Mouse (Mus musculus) kidney, adult 9 months (tissue): Measurements from ENCODE around the gene Mccc1.

Source experiments
- DNase-seq: peaks from one replicate; pipeline ENCODE4 v3.0.0; 2022

Mccc1 gene

GRCm38 (mm10) chr3:36000275-36001239, at the start of gene Mccc1:
Mccc1 (minus strand) TSS chr3:36000678.
- DNase-seq = peak; percentile 97

GRCm38 (mm10) chr3:36049106-36049505, 48.6 kb upstream of the Mccc1 start:
- no peak for DNase-seq

GRCm38 (mm10) chr3:36045086-36045485, 44.6 kb upstream of the Mccc1 start:
- DNase-seq = no peak

GRCm38 (mm10) chr3:36044520-36044919, 44.0 kb upstream of the Mccc1 start:
- no peak for DNase-seq

DNA sequence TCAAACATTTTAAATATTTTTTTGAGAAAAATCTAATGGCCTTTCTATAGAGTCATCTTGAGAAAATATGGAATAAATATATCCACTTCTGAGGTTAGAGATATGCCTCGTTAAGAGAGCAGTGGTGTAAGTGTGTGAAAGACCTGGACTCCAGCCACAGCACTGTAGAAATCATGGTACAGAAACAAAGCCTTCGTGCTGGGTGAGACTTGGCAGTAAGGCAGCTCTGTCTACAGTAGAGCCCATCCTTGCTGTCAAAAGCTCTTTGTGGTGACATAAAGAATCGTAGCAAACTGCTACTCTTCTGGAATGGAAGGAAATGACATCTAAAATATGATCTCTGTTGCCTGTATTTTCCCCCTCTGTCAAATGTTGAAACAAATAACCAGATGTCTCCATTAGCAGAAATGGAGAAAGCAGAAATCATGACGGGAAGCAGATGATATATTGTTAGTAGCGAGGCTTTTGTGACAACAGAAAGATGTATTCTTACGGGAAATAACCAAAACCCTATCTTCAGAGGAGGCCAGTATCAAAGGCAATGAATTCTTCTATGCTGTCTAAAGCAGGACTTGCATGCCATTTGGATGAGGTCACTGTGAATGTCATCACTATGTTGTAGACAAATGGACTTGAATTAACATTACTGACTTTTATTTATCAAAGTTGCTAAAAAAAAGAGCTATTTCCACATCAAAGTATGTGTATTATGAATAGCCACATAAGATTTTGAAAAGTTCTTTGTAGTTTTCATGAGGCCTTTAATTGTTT, 31.4 kb upstream of the Mccc1 start:
- DNase-seq = no peak

- no peak for DNase-seq
These were observed 29.5 kb upstream of the Mccc1 start for GRCm38 (mm10) chr3:36029993-36030392.

- DNase-seq = no peak
These were observed 25.3 kb upstream of the Mccc1 start for GRCm38 (mm10) chr3:36025732-36026131.

- no peak for DNase-seq
These were observed 10.8 kb upstream of the Mccc1 start for GRCm38 (mm10) chr3:36011239-36011638.

GRCm38 (mm10) chr3:36008411-36009154, 8.1 kb upstream of the Mccc1 start:
- DNase-seq = no peak

DNA sequence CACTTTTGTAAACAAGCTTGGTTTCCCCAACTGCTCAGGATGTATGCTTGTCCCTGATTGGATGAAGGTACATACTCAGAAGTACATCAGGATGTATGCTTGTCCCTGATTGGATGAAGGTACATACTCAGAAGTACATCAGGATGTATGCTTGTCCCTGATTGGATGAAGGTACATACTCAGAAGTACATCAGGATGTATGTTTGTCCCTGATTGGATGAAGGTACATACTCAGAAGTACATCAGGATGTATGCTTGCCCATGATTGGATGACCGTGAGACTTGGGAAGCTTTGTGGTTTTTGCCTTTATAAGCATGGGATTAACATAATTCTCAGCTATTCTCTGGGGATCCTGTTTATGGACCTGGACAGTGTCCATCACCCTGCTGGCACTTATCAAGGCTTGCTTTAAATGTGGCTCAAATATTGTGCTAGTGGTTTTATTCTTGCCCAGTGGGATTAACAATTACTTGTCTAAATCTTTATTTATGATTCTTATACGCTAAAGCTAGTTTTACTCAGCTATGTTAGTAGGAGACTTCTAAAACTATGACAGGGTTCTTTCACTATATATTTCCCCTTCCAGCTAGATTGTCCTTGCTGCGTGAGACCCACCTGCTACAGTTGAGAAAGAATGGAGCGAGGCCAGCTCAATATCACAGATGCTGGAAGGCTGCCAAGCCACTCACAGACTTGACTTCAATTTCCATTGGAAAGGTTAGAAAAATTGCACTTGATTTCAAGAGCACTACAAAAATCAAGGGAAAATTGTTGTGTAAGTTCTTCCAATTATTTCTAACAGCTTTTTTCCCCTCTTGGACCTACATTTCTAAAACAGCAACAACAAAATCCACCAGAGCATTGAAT, 3.8 kb upstream of the Mccc1 start:
- DNase-seq = no peak

DNA sequence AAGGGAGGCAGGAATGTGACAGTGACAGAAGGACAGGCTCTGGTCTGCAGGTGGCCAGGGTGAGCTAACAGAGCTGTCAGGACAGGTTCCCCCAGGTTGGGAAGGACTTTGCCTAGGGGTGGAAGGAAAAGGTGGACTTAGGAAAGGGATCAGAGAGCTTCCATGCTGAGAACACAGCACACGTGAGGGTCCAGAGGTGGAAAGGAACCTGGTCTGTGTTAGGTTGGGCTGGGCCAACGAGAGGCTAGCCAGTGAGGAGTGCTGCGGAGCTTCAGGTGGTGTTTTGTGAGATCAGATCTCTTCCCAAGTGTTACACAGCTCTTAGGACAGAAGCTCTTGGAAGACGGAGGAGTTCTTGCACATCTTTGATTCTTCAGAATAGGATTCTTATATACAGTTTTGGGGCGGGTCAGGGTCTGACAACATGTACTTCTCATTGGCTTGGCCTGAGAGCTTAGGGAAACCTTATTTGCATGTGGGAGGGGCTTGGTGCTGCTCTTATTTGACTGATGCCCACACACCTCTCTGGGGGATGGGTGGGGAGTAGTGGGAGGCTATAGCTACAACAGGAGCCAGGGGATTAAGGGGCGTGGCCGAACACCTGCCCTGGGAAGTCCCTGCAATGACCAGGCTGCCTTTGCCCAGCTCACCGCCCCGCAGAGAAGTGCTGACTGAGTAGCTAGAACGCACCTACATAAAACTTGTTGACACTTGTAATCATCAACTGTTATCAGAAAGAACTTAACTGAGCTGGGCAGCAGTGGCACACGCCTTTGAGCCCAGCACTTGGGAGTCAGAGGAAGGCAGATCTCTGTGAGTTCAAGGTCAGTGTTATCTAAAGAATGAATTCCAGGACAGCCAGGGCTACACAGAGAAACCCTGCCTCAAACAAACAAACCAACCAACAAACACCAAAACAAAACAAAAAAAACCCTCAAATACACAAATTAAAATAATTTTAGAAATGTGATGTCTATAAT, 5.6 kb downstream of the Mccc1 start:
- no peak for DNase-seq

DNA sequence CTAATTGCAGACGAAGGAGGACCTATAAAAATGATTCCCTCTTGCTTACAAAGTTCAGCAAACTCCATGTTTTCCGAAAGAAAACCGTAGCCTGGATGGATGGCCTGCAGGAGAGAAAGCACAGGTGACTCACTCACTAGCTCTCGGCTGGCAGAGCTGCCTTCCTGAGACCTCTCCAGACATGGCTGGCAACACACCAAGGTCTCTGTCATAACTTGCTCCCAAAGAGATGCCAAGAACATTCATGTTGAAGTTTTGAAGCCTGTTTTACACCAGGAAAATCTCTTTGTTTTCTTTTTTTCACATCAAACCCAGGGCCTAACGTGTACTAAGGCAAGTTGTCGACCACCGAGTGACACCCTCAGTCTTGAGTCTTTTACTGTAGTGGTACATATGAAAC, 9.8 kb downstream of the Mccc1 start:
- no peak for DNase-seq

DNA sequence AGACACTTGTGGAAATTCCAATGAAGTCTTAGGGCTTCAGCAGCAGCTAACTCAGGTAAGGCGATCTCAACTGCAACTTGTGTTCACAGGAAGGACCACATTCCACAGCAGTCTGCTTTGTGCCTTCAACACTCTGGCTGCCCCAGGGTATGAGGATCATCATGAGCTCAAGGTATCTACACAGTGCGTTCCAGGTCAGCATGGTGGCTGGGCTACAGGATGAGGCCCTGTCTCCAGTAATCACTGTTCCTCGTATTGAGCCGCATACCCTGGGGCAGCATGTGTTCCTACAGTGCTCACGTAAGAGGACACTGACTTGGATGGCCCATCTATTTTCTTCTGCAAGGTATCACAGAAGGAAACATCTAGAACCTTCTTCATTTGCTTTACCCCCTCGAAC, 12.4 kb downstream of the Mccc1 start:
- DNase-seq = no peak

- no peak for DNase-seq
These were observed 14.2 kb downstream of the Mccc1 start for GRCm38 (mm10) chr3:35986266-35986665.

- peak; percentile 59 for DNase-seq
These were observed 26.9 kb downstream of the Mccc1 start for GRCm38 (mm10) chr3:35973551-35973950.

GRCm38 (mm10) chr3:35972985-35973384, 27.5 kb downstream of the Mccc1 start:
- DNase-seq = no peak

DNA sequence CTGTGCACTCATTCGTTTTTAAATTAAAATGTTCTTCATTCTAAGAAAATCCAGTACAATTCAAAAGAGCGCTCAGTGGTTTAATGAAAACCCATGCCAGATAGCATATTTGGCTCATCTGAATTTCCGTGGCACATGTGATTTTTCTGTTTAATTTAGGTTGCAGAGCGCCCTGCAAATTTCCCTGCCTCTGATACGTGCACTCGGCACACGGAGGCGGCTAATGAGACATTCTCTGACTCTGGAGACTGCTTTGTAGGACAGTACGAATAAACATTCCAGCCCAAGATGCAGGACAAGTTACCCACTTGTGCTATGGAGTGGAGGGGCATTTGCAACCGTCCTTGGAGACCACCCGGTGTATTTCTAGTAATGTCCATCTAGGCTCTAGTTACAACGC, 29.3 kb downstream of the Mccc1 start:
- no peak for DNase-seq

DNA sequence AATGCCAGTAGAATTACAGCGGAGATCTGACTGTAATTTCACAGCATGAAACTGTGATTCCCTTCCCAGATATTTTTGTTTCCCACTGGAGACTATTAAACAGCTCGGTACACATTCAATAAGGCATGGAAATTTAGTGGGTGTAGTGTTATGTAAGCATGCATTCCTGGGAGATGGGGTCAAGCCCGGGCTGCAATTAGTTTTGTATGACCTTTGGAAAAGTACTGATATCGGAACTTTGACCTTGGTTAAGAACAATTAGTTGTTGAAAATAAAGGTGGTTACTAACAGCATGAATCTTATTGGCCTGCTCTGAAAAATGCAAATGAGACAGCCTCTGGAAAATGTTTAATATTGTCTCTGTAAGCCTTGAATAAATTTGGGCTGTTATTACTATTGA, 30.0 kb downstream of the Mccc1 start:
- peak; percentile 82 for DNase-seq

DNA sequence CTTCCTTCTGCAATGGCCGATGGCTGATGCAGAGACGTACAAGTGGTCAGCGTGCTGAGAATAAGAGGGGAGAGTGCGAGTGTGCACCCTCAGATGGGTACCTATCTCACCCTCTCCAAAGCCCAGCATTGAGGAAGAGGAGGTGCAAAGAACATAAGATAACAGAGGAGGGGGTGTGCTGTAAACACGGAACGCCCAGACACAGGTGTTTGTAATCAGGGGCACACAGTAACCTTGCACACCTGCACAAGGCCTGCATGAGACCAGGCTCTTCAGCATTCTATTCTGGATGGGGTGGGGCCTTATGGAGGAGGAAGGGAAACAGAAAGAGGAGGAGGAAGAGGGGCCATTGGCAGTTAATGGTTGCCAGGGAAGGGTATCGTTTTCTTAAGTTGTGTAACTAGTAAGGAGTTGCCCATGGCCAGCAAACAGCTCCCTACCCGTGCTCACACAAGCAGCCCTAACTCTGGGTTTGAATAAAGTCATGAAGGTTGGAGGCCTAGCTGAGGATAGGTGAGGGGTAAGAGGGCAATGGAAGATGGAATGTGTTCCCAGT, 33.0 kb downstream of the Mccc1 start:
- no peak for DNase-seq

- DNase-seq = no peak
These were observed 34.0 kb downstream of the Mccc1 start for GRCm38 (mm10) chr3:35966493-35966892.

DNA sequence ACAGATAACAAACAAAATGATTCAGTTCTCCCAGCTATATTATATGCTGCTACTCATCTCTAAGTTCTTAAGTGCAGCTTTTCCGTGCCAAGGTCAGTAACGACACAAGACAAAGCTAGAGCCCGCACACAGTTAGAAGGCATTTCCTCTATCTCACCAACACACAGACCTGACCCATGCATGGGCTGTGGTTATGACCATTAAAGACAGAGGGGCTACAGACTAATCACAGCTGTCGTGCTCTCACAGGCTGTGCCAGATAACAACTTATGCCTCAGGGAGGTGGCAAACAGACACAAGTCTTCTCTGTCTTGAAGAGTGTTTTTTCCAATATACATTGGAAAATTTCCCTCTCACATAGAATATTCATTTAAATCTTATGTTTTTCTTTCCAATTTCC, 35.5 kb downstream of the Mccc1 start:
- DNase-seq = no peak
